Mouse (Mus musculus) granulocyte monocyte progenitor cell, adult 5-6 weeks (primary cell): ENCODE measurements around the gene Fam98c. TPM values are rescaled to one million over a fixed set of nuclear protein-coding genes. Genes with fewer than 3 reads are reported as not detected.

Experiments used
- ATAC-seq: replicated peaks from 2 replicates; pipeline ENCODE4 v1.8.0; 2016; ENCODE audit warnings: mild to moderate bottlenecking, moderate TSS enrichment, inconsistent platforms; ENCODE audit not compliant: poor library complexity, severe bottlenecking
- total RNA-seq, 2 experiments: library from RNA; stranded (forward) in 1 of 2; stranded (reverse) in 1 of 2; fragments of 200-712, 200-1000 nt in 1 of 2; fragments of >200 nt in 1 of 2; fragmentation: Nextera tagmentation in 1 of 2; gene quantifications; 2 replicates each; pipeline ENCODE4 v1.2.3; 2014 to 2017

The Fam98c gene
- total RNA-seq, 2 experiments from 2014 or later, result 18.3 to 25.3 TPM

DNA sequence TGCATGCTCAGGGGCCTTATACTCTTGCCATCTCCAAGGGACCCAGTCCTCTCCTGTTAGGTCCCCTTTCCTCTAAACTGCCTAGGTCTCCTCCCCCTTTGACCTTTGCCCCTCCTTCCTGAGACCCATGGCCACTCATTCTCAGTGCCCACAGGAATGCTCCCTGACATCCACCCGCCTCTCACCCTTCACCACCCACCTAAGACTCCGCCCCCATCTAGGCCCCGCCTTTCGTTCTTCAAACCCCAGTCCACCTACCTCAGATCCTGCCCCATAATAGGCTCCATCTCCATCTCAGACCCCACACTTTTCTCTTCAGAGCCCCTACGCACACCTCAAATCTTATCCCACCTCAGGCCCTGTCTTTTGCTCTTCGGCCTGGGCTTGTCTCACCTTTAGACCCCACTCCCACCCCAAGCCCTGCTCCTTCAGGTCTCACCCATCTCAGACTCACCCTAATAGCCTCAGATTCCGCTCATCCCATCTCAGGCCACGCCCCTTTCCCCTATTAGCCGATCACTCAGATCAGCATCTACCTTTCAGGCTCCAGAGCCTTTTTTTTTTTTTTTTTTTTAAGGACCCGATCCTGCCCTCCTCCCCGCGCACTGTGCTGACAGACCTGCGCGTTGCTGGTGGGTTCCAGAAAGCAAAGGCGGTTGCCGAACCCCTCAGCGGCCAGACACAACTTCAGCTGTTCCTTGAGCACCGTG, 37.7 kb downstream of the Fam98c start:
- no peak for ATAC-seq

GRCm38 (mm10) chr7:29108992-29109955, 46.8 kb downstream of the Fam98c start:
- no peak; the same call in 1 of the 2 replicates for ATAC-seq

Other genes starting within 250 kb of the Fam98c start
- gene Actn4, start 193.9 kb downstream of the Fam98c start, total RNA-seq (2014; fragmentation: Nextera tagmentation), result 85.8 and 94.3 TPM in 2 replicates
- gene Actn4, start 193.9 kb downstream of the Fam98c start, total RNA-seq (2017), result 40.2 and 47.1 TPM in 2 replicates
- 474 TPM in 2 replicates for gene Eif3k, start 174.4 kb downstream of the Fam98c start, total RNA-seq (2014; fragmentation: Nextera tagmentation)
- gene Eif3k, start 174.4 kb downstream of the Fam98c start, total RNA-seq (2017), result 400 and 462 TPM in 2 replicates
- 46.1 and 62.3 TPM in 2 replicates for gene Map4k1, start 174.2 kb downstream of the Fam98c start, total RNA-seq (2014; fragmentation: Nextera tagmentation)
- gene Map4k1, start 174.2 kb downstream of the Fam98c start, total RNA-seq (2017), result 42.4 and 48.7 TPM in 2 replicates
- gene Ryr1, start 31.1 kb downstream of the Fam98c start, total RNA-seq (2014; fragmentation: Nextera tagmentation), result 4.7 TPM in 1 of 2 replicates, not detected in the other
- gene Ryr1, start 31.1 kb downstream of the Fam98c start, total RNA-seq (2017), result 0.69 TPM in 1 of 2 replicates, not detected in the other
- 0.51 and 6.3 TPM in 2 replicates for gene Rasgrp4, start 21.4 kb downstream of the Fam98c start, total RNA-seq (2014; fragmentation: Nextera tagmentation)
- gene Rasgrp4, start 21.4 kb downstream of the Fam98c start, total RNA-seq (2017), result 0.43 and 1.2 TPM in 2 replicates
- 0.24 and 0.32 TPM in 2 replicates for gene Ggn, start 14.0 kb upstream of the Fam98c start, total RNA-seq (2014; fragmentation: Nextera tagmentation)
- gene Ggn, start 14.0 kb upstream of the Fam98c start, total RNA-seq (2017), result 0.26 and 3.0 TPM in 2 replicates
- gene Spred3, start 14.2 kb upstream of the Fam98c start, total RNA-seq (2014; fragmentation: Nextera tagmentation), result 2.6 and 2.8 TPM in 2 replicates
- gene Spred3, start 14.2 kb upstream of the Fam98c start, total RNA-seq (2017), result 0.26 and 0.95 TPM in 2 replicates
- gene Psmd8, start 24.5 kb upstream of the Fam98c start, total RNA-seq (2014; fragmentation: Nextera tagmentation), result 119 and 172 TPM in 2 replicates
- gene Psmd8, start 24.5 kb upstream of the Fam98c start, total RNA-seq (2017), result 165 and 166 TPM in 2 replicates
- gene Catsperg1, start 57.8 kb upstream of the Fam98c start, total RNA-seq (2014; fragmentation: Nextera tagmentation), result 0.49 TPM in 1 of 2 replicates, not detected in the other
- 0.26 TPM in 1 of 2 replicates, not detected in the other for gene Catsperg1, start 57.8 kb upstream of the Fam98c start, total RNA-seq (2017)
- 4.3 and 5.6 TPM in 2 replicates for gene Kcnk6, start 76.3 kb upstream of the Fam98c start, total RNA-seq (2014; fragmentation: Nextera tagmentation)
- gene Kcnk6, start 76.3 kb upstream of the Fam98c start, total RNA-seq (2017), result 9.2 and 10.8 TPM in 2 replicates
- gene Yif1b, start 82.1 kb upstream of the Fam98c start, total RNA-seq (2014; fragmentation: Nextera tagmentation), result 57.1 and 86.7 TPM in 2 replicates
- gene Yif1b, start 82.1 kb upstream of the Fam98c start, total RNA-seq (2017), result 33.1 and 33.4 TPM in 2 replicates
- not detected in 2 replicates for gene 2200002D01Rik, start 92.2 kb upstream of the Fam98c start, total RNA-seq (2014; fragmentation: Nextera tagmentation)
- 0.99 TPM in 1 of 2 replicates, not detected in the other for gene 2200002D01Rik, start 92.2 kb upstream of the Fam98c start, total RNA-seq (2017)
- gene Spint2, start 125.7 kb upstream of the Fam98c start, total RNA-seq (2014; fragmentation: Nextera tagmentation), result 45.1 and 55.0 TPM in 2 replicates
- 24.4 and 29.9 TPM in 2 replicates for gene Spint2, start 125.7 kb upstream of the Fam98c start, total RNA-seq (2017)
- gene Ppp1r14a, start 133.1 kb upstream of the Fam98c start, total RNA-seq (2014; fragmentation: Nextera tagmentation), result not detected in 2 replicates
- gene Ppp1r14a, start 133.1 kb upstream of the Fam98c start, total RNA-seq (2017), result not detected in 2 replicates
- gene Dpf1, start 147.7 kb upstream of the Fam98c start, total RNA-seq (2014; fragmentation: Nextera tagmentation), result not detected in 2 replicates
- 0.22 TPM in 1 of 2 replicates, not detected in the other for gene Dpf1, start 147.7 kb upstream of the Fam98c start, total RNA-seq (2017)